Mouse (Mus musculus): ENCODE measurements around the gene Ptpre.

GRCm38 (mm10) chr7:135495303-135495702 is 42.0 kb upstream of the Ptpre start:
- TF ChIP-seq POLR2A (IDR thresholded peaks at IDR 0.05; ENCODE audit: borderline replicate concordance, insufficient read depth, low read length) (no peak), CTCF (IDR thresholded peaks at IDR 0.05; ENCODE audit: borderline replicate concordance, insufficient read depth, low read depth, low read length) (peak; percentile 53)
